Mouse (Mus musculus): ENCODE measurements around the gene Hdac5.
A peak's percentile ranks its signal among the peaks of the same experiment; 100 is the strongest.

Gene Hdac5

GRCm38 (mm10) chr11:102230006-102230741 is at the start of gene Hdac5:
Gene Hdac5, minus strand, starts transcription at chr11:102230166.
- DNase-seq (ENCODE audit: low read depth, low spot score), result peak; percentile 99
- Histone ChIP-seq H3K27me3 (ENCODE audit: control insufficient read depth, insufficient read depth, low read length, poor library complexity, severe bottlenecking) (no peaks in the 10 kb centered on the region), H3K36me3 (ENCODE audit: control insufficient read depth, insufficient read depth, low read length, poor library complexity, severe bottlenecking) (no peaks in the 10 kb centered on the region)

- Histone ChIP-seq H3K36me3 (ENCODE audit: control insufficient read depth, insufficient read depth, low read length, poor library complexity, severe bottlenecking) (no peaks in the 10 kb centered on the region), H3K27me3 (ENCODE audit: control insufficient read depth, insufficient read depth, low read length, poor library complexity, severe bottlenecking) (no peaks in the 10 kb centered on the region)
- DNase-seq (ENCODE audit: low read depth, low spot score), result no peak
Observed at GRCm38 (mm10) chr11:102279595-102279994, 49.6 kb upstream of the Hdac5 start.

- Histone ChIP-seq H3K27me3 (ENCODE audit: control insufficient read depth, insufficient read depth, low read length, poor library complexity, severe bottlenecking) (no peaks in the 10 kb centered on the region), H3K36me3 (ENCODE audit: control insufficient read depth, insufficient read depth, low read length, poor library complexity, severe bottlenecking) (no peaks in the 10 kb centered on the region)
- DNase-seq (ENCODE audit: low read depth, low spot score), result no peak
Observed at GRCm38 (mm10) chr11:102277754-102278153, 47.8 kb upstream of the Hdac5 start.

GRCm38 (mm10) chr11:102276411-102276915 is 46.5 kb upstream of the Hdac5 start:
- no peaks in the 10 kb centered on the region for H3K36me3 ChIP-seq (ENCODE audit: control insufficient read depth, insufficient read depth, low read length, poor library complexity, severe bottlenecking)

GRCm38 (mm10) chr11:102268520-102269244 is 38.7 kb upstream of the Hdac5 start, which contains the start of gene Asb16:
Gene Asb16, plus strand, starts transcription at chr11:102268743.
- Histone ChIP-seq H3K27me3 (ENCODE audit: control insufficient read depth, insufficient read depth, low read length, poor library complexity, severe bottlenecking) (no peaks in the 10 kb centered on the region), H3K36me3 (ENCODE audit: control insufficient read depth, insufficient read depth, low read length, poor library complexity, severe bottlenecking) (no peaks in the 10 kb centered on the region)
- no peak for DNase-seq (ENCODE audit: low read depth, low spot score)

More at GRCm38 (mm10) chr11:102276411-102276915, 46.5 kb upstream of the Hdac5 start:
- DNase-seq (ENCODE audit: low read depth, low spot score), result no peak
- no peaks in the 10 kb centered on the region for H3K27me3 ChIP-seq (ENCODE audit: control insufficient read depth, insufficient read depth, low read length, poor library complexity, severe bottlenecking)

GRCm38 (mm10) chr11:102267480-102267879 is 37.5 kb upstream of the Hdac5 start:
- DNase-seq (ENCODE audit: low read depth, low spot score), result peak; percentile 59
- H3K36me3 ChIP-seq (ENCODE audit: control insufficient read depth, insufficient read depth, low read length, poor library complexity, severe bottlenecking), result no peaks in the 10 kb centered on the region
- no peaks in the 10 kb centered on the region for H3K27me3 ChIP-seq (ENCODE audit: control insufficient read depth, insufficient read depth, low read length, poor library complexity, severe bottlenecking)

GRCm38 (mm10) chr11:102266631-102267355 is 36.8 kb upstream of the Hdac5 start:
- no peak for DNase-seq (ENCODE audit: low read depth, low spot score)
- Histone ChIP-seq H3K36me3 (ENCODE audit: control insufficient read depth, insufficient read depth, low read length, poor library complexity, severe bottlenecking) (no peaks in the 10 kb centered on the region), H3K27me3 (ENCODE audit: control insufficient read depth, insufficient read depth, low read length, poor library complexity, severe bottlenecking) (no peaks in the 10 kb centered on the region)

- no peaks in the 10 kb centered on the region for H3K27me3 ChIP-seq (ENCODE audit: control insufficient read depth, insufficient read depth, low read length, poor library complexity, severe bottlenecking)
- no peak for DNase-seq (ENCODE audit: low read depth, low spot score)
- no peaks in the 10 kb centered on the region for H3K36me3 ChIP-seq (ENCODE audit: control insufficient read depth, insufficient read depth, low read length, poor library complexity, severe bottlenecking)
Observed at GRCm38 (mm10) chr11:102265816-102266215, 35.9 kb upstream of the Hdac5 start.

- Histone ChIP-seq H3K27me3 (ENCODE audit: control insufficient read depth, insufficient read depth, low read length, poor library complexity, severe bottlenecking) (no peaks in the 10 kb centered on the region), H3K36me3 (ENCODE audit: control insufficient read depth, insufficient read depth, low read length, poor library complexity, severe bottlenecking) (no peaks in the 10 kb centered on the region)
- no peak for DNase-seq (ENCODE audit: low read depth, low spot score)
Observed at GRCm38 (mm10) chr11:102263211-102263610, 33.2 kb upstream of the Hdac5 start.

GRCm38 (mm10) chr11:102258521-102258920 is 28.6 kb upstream of the Hdac5 start:
- DNase-seq (ENCODE audit: low read depth, low spot score), result peak; percentile 27
- no peaks in the 10 kb centered on the region for H3K36me3 ChIP-seq (ENCODE audit: control insufficient read depth, insufficient read depth, low read length, poor library complexity, severe bottlenecking)

GRCm38 (mm10) chr11:102258095-102258494 is 28.1 kb upstream of the Hdac5 start:
- Histone ChIP-seq H3K27me3 (ENCODE audit: control insufficient read depth, insufficient read depth, low read length, poor library complexity, severe bottlenecking) (no peaks in the 10 kb centered on the region), H3K36me3 (ENCODE audit: control insufficient read depth, insufficient read depth, low read length, poor library complexity, severe bottlenecking) (no peaks in the 10 kb centered on the region)
- DNase-seq (ENCODE audit: low read depth, low spot score), result no peak

More at GRCm38 (mm10) chr11:102258521-102258920, 28.6 kb upstream of the Hdac5 start:
- no peaks in the 10 kb centered on the region for H3K27me3 ChIP-seq (ENCODE audit: control insufficient read depth, insufficient read depth, low read length, poor library complexity, severe bottlenecking)

GRCm38 (mm10) chr11:102257514-102257913 is 27.5 kb upstream of the Hdac5 start:
- Histone ChIP-seq H3K36me3 (ENCODE audit: control insufficient read depth, insufficient read depth, low read length, poor library complexity, severe bottlenecking) (no peaks in the 10 kb centered on the region), H3K27me3 (ENCODE audit: control insufficient read depth, insufficient read depth, low read length, poor library complexity, severe bottlenecking) (no peaks in the 10 kb centered on the region)
- DNase-seq (ENCODE audit: low read depth, low spot score), result no peak

GRCm38 (mm10) chr11:102249351-102250090 is 19.6 kb upstream of the Hdac5 start:
- H3K36me3 ChIP-seq (ENCODE audit: control insufficient read depth, insufficient read depth, low read length, poor library complexity, severe bottlenecking), result no peaks in the 10 kb centered on the region
- H3K27me3 ChIP-seq (ENCODE audit: control insufficient read depth, insufficient read depth, low read length, poor library complexity, severe bottlenecking), result no peaks in the 10 kb centered on the region
- no peak for DNase-seq (ENCODE audit: low read depth, low spot score)

- peak; percentile 96 for DNase-seq (ENCODE audit: low read depth, low spot score)
- Histone ChIP-seq H3K27me3 (ENCODE audit: control insufficient read depth, insufficient read depth, low read length, poor library complexity, severe bottlenecking) (no peaks in the 10 kb centered on the region), H3K36me3 (ENCODE audit: control insufficient read depth, insufficient read depth, low read length, poor library complexity, severe bottlenecking) (no peaks in the 10 kb centered on the region)
Observed at GRCm38 (mm10) chr11:102248630-102249230, 18.8 kb upstream of the Hdac5 start, which contains the start of gene BC030867. Gene BC030867, plus strand, starts transcription at chr11:102248882.
